Mouse (Mus musculus) lung, postnatal 0 days (tissue): ENCODE data around the gene Kynu.

Source experiments
- CTCF ChIP-seq: IDR thresholded peaks from 2 replicates; pipeline ENCODE4 v1.5.1; 2016; ENCODE audit warnings: antibody characterized with exemption, mild to moderate bottlenecking
- EP300 ChIP-seq: IDR thresholded peaks from 2 replicates; pipeline ENCODE4 v1.6.1; 2016; ENCODE audit warnings: antibody characterized with exemption, mild to moderate bottlenecking, control low read depth

DNA sequence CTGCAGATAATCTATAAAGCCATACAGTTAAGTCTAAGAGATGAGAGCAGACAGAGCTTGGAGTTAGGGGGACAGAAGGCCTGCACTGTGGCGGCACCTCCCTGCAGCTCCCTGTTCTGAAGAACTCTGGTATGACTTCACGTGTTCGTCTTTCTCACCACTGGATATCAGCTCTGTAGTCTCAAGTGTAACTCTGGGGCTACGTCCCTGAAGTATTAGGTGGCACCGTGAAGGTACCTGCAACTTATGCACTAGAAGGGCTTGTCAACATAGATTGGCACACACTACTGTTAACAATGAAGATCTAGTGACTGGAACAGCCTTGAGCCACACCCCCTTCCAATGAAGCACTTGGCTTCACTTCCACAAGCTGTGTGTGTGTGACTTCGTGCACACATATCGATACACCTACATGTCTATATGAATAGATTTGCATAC is 168.0 kb downstream of the Kynu start:
- TF ChIP-seq CTCF (no peak), EP300 (no peak)
